Mouse (Mus musculus) heart, adult 2 months (tissue): ENCODE data around the gene Peg12.
A peak's percentile ranks its signal among the peaks of the same experiment; 100 is the strongest.

Experiments
- CTCF ChIP-seq: fragments of 200-600 bp; IDR thresholded peaks from 2 replicates; pipeline ENCODE4 v1.8.1; 2022; ENCODE audit warnings: antibody characterized with exemption, mild to moderate bottlenecking, moderate library complexity
- POLR2A ChIP-seq: fragments of 200-500 bp; IDR thresholded peaks from 2 replicates; pipeline ENCODE4 v1.6.1; 2011; ENCODE audit warnings: mild to moderate bottlenecking, low read depth, low read length, control low read depth; ENCODE audit not compliant: insufficient read depth

DNA sequence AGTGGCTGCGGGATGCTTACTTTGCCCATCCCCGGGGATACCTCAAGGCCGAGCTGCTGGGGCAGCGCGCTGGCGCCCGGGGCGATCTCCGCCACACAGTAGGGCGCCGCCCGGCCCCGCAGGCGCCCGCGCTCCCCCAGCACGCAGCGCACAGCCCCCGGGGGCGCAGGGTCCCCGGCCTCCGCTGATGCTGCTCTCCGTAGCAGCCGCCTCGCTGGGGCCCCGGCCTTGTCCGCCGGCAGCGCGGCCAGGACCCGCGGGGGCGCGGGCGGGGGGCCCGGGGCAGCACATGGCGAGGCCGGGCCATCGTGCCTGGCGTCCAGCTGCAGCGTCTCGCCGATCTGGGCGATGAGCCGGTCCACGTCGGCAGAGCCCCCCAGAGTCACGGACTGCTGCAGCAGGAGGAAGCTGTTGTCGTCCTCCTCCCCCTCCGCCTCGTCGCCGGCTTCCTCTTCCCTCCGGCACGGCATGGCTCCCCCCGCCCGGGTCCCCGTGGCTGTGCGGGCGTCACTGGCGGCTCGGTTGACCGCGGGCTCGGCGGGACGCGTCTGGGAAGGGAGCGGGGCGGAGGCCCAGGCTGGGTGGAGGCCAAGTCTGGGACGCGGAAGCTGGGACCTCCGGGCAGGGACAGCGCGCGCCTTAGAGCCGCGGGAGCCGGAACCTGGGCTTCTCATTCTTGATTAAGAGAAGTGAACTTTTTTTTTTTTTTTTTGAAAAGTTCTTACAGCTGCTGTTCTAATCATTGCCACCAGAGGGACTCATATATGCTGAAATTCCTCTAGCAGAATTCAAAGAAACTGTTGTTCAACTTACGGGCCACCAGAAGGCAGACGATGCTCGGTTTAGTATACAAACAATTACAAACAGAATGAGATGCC, at the start of gene Peg12:
- TF ChIP-seq CTCF (peak; percentile 79), POLR2A (no peak)
